Mouse (Mus musculus) forebrain, embryonic 11.5 days (tissue): ENCODE measurements at regions not wholly inside any gene's neighbourhood (a gene's known extent, or its start where the extent isn't known, plus 50 kb on each side); places are given as distances from the start of the nearest gene placed in this dataset.

ENCODE experiments used
- ATAC-seq: fragments of 200-750 bp; cut with Nextera tagmentation; replicated peaks from 2 replicates; pipeline ENCODE4 v1.8.0; 2017; ENCODE audit warnings: moderate TSS enrichment; ENCODE audit not compliant: low FRiP score
- DNase-seq: peaks from one replicate; pipeline ENCODE4 v3.0.0-alpha.2; 2017; ENCODE audit warnings: low spot score
- H3K27ac ChIP-seq: fragments of 300-500 bp; sonication (generic); 2 replicates; pipeline ENCODE4 v1.5.1; 2014; ENCODE audit warnings: low read depth, low read length
- H3K27me3 ChIP-seq: fragments of 300-500 bp; sonication (generic); 2 replicates; pipeline ENCODE4 v1.6.1; 2014; ENCODE audit warnings: mild to moderate bottlenecking, low read length, mixed read lengths; ENCODE audit not compliant: control insufficient read depth, insufficient read depth
- H3K36me3 ChIP-seq: fragments of 300-500 bp; sonication (generic); 2 replicates; pipeline ENCODE4 v1.6.1; 2014; ENCODE audit warnings: mild to moderate bottlenecking, low read length, moderate library complexity, mixed read lengths; ENCODE audit not compliant: control insufficient read depth, insufficient read depth
- H3K4me1 ChIP-seq: fragments of 300-500 bp; sonication (generic); replicated peaks from 2 replicates; pipeline ENCODE4 v1.6.1; 2014; ENCODE audit warnings: low read length, mixed read lengths; ENCODE audit not compliant: control insufficient read depth, insufficient read depth
- H3K4me2 ChIP-seq: fragments of 300-500 bp; sonication (generic); 2 replicates; pipeline ENCODE4 v1.6.1; 2014; ENCODE audit warnings: low read depth, mild to moderate bottlenecking, low read length, moderate library complexity, mixed read lengths; ENCODE audit not compliant: severe bottlenecking
- H3K4me3 ChIP-seq: fragments of 300-500 bp; sonication (generic); 2 replicates; pipeline ENCODE4 v1.5.1; 2014; ENCODE audit warnings: low read depth, low read length
- H3K9ac ChIP-seq: fragments of 300-500 bp; sonication (generic); 2 replicates; pipeline ENCODE4 v1.6.1; 2014; ENCODE audit warnings: low read length
- H3K9me3 ChIP-seq: fragments of 300-500 bp; sonication (generic); 2 replicates; pipeline ENCODE4 v1.6.1; 2016; ENCODE audit warnings: low read length, mixed read lengths; ENCODE audit not compliant: control insufficient read depth
- WGBS: fragments of 180-500 bp; shearing (Covaris S2); extraction: QIAGEN DNeasy Blood & Tissue Kit; methylation state at CpG from one replicate; pipeline ENCODE4 v1.1.7; 2014; 5-methylcytosine and 5-hydroxymethylcytosine counted together

DNA sequence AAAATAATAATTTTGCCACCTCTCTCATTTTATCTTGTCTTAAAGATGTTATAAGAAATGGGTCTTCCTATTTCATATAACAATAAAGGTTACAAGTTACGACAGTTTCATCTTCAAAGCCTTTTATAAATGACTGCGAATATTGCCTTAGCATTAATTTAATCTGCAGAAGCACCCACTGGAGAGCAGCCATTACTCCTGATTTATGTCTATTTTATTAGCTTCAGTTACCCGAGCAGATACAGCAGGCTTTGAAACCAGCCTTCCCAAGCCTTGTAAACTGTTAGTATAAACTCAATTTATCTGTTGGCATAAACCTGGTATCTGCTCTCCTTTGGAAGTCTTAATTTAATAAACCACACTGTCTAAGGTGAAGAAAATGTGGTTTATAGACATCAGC is 2851.6 kb upstream of the Gm6569 start:
- Histone ChIP-seq H3K36me3 (no peaks in the 10 kb centered on the region), H3K9ac (no peak overlapping the region), H3K4me1 (no peaks in the 10 kb centered on the region), H3K27ac (no peak overlapping the region), H3K9me3 (no peaks in the 10 kb centered on the region), H3K4me2 (no peak overlapping the region), H3K27me3 (no peaks in the 10 kb centered on the region), H3K4me3 (no peak overlapping the region)
- DNase-seq (no peak), ATAC-seq (no peak)
- 81% methylated on average over 3 of the region's 3 CpGs for WGBS

DNA sequence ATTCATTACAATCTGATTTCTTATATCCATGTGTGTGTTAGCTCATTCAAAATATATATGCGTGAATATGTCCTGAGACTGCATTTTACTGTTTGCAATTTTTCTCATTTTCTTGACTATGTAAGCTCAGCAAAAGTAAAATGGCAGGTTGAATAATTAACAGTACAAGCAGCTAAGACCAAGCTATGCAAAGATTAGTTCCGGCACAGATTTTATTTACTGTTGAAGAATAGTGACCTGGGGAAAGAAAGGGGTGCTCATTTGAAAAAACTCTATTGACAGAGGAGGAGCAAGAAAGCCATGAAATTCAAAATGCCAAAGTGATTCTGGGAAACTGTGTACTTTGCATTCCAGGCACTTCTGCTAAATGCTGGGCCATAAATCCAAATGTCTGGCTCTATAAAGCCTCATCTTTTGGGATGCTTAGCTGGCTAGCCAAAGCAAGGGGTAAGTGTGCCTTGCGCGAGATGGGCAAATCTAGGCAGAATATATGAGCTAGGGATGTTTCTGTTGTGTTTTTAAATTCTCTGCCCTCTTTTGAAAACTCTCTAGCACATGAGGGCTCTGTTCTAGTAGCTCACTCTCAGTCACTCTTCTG is 2846.3 kb upstream of the Gm6569 start:
- 91% methylated on average over 4 of the region's 4 CpGs for WGBS
- Histone ChIP-seq H3K9ac (no peak overlapping the region), H3K36me3 (no peaks in the 10 kb centered on the region), H3K9me3 (no peaks in the 10 kb centered on the region), H3K4me1 (no peaks in the 10 kb centered on the region), H3K4me3 (no peak overlapping the region), H3K27me3 (no peaks in the 10 kb centered on the region), H3K27ac (no peak overlapping the region), H3K4me2 (no peak overlapping the region)
- DNase-seq (no peak), ATAC-seq (no peak)

DNA sequence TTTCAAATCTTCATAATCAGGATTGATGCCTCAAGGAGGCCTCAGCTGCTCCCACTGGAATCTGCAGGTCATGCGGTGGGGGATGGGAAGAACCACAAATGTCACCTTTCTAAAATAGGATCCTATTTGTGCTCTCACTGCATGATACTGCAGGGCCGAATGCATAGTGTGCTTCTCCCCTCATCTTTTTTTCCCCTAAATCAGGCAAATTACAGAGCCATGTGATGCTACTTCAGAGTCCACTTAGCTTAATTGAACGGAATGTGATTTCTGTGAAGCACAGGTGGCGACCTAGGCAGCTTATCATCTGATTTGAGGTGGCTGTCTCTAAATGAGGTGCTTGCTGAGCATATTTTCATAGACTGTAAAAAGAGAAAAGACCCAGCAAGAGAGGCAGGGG is 2841.0 kb upstream of the Gm6569 start:
- Histone ChIP-seq H3K4me3 (no peak overlapping the region), H3K27ac (no peak overlapping the region), H3K4me1 (no peaks in the 10 kb centered on the region), H3K9ac (no peak overlapping the region), H3K9me3 (no peaks in the 10 kb centered on the region), H3K36me3 (no peaks in the 10 kb centered on the region), H3K4me2 (no peak overlapping the region), H3K27me3 (no peaks in the 10 kb centered on the region)
- WGBS, result 75% methylated on average over 4 of the region's 4 CpGs
- ATAC-seq (0 out of 2 replicates have a peak, but pooled peaks have one; percentile 27), DNase-seq (no peak)

DNA sequence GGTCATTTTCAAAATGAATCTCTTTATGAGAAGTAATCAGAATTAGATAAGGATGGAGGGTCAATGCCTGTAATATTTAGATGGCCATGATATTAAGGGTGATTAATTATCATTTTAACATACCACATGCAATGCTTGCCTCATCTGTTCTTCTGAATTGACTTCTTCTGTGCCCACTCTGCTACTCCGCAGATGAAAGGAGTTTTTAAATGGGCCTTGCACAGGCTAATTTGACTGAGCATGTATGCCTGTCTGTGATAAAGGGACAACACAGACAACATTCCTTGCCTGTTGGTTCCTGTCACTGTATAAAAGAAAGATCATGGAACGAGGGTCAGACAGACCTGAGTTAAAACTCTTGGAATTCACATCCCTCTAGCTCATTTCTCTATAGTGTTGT is 2824.0 kb upstream of the Gm6569 start:
- H3K4me2 ChIP-seq, result no peak overlapping the region

DNA sequence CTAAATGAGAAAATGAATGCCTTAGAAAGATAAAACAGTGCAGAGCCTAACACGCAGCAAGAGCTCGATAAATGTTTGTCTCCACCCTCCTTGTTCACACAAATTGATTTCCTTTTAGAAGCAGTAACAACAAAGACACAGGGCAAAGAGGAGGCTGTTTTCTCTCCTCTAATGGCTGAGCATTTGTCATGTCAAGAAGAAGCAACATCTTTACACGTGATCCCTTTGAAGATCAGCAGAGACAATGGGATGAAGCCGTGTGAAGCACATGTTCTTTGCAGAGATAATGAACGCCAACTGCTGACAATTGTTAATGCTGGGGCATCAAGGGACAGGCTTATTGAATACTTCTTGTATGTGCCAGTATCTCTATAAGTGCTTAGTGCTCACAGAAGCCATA is 2823.6 kb upstream of the Gm6569 start:
- Histone ChIP-seq H3K9me3 (no peaks in the 10 kb centered on the region), H3K27me3 (no peaks in the 10 kb centered on the region), H3K36me3 (no peaks in the 10 kb centered on the region), H3K4me2 (no peak overlapping the region), H3K4me3 (no peak overlapping the region), H3K9ac (no peak overlapping the region), H3K4me1 (no peaks in the 10 kb centered on the region), H3K27ac (no peak overlapping the region)
- DNase-seq (no peak), ATAC-seq (no peak)
- 54% methylated on average over 5 of the region's 5 CpGs for WGBS

More for the DNA sequence above, 2824.0 kb upstream of the Gm6569 start:
- no peaks in the 10 kb centered on the region for H3K27me3 ChIP-seq
- no peaks in the 10 kb centered on the region for H3K4me1 ChIP-seq
- DNase-seq (no peak), ATAC-seq (0 out of 2 replicates have a peak, but pooled peaks have one; percentile 27)
- WGBS, result 46% methylated on average over 2 of the region's 2 CpGs
- H3K27ac ChIP-seq, result no peak overlapping the region
- H3K4me3 ChIP-seq, result no peak overlapping the region
- no peaks in the 10 kb centered on the region for H3K9me3 ChIP-seq
- H3K9ac ChIP-seq, result no peak overlapping the region
- no peaks in the 10 kb centered on the region for H3K36me3 ChIP-seq

DNA sequence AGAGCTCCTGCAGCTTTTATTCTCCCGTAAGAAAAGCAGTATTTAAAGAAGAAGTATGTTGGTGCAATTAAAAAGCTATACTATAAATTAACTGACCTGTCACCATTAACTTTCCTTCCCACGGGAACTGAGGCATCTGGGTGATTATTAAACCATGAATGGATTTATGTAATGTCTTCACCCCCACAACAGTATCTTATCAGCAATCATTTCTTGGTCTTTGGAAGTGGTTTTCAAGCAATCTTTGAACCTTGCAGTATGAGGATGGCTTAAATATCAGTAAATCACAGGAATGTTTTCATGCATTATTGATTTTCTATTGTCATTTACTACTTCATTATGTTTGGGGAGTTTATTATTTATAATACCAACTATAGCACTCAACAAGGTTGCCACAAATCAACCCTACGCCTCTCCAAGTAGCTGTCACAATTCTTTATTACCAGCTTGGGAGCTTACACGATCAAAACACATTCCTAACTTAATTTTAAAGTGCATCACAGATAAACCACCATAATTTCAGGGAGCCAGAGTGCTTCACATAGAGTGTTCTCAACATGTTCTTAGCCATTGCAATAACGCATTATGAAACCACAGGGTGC is 2780.0 kb upstream of the Gm6569 start:
- H3K4me1 ChIP-seq, result no peaks in the 10 kb centered on the region
- no peak overlapping the region for H3K27ac ChIP-seq
- no peaks in the 10 kb centered on the region for H3K27me3 ChIP-seq
- 85% methylated on average over 5 of the region's 5 CpGs for WGBS
- H3K36me3 ChIP-seq, result no peaks in the 10 kb centered on the region
- DNase-seq (no peak), ATAC-seq (no peak)
- H3K9me3 ChIP-seq, result no peaks in the 10 kb centered on the region
- H3K4me2 ChIP-seq, result no peak overlapping the region
- no peak overlapping the region for H3K9ac ChIP-seq
- no peak overlapping the region for H3K4me3 ChIP-seq

DNA sequence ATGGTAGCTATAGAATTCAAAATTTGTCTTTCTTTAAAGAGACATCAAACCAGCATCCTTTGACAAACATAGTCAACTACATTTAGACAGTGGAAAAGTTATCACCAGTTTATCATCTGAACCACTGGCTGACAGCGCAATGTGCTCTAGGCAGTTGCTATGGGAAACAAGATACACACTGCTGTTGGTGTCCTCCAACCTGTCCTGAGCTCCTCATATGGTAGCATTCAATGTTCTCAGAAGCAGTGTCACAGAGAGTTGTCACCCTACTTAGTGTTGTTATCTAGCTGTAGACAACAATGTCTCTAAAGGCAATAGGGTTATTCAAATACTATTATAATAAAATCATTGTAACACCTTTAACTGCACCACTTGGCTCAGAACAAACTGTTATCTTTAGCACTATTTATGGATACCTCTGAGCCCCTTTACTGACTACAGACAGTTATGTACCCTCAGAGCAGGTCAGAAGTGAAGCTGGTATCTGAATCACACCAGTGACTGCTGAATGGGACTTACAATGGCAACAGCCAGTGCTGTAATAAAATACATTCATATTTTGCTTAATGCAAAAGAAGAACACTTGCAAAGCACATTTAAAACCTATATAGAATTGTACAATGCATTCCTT is 2747.9 kb upstream of the Gm6569 start:
- H3K27me3 ChIP-seq, result no peaks in the 10 kb centered on the region
- ATAC-seq, result no peak
- no peaks in the 10 kb centered on the region for H3K9me3 ChIP-seq

DNA sequence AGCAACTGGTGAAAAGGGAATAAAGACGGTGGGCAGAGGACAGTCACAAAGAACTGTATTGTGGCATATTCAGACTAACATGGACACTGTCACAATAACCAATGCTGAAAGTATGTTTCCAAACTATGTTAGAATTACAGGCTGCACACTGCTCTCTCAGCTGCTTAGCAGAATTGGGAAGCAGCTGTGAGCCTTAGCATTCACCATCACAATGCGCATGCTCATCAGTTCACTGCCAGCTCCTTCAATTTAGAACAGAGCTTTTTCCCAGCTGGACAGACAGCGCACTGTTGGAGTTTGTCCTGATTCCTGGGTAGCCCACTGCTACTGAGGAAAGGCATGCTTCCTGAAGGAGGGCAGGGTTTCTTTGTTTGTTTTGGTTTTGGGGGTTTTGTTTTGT is 2735.2 kb upstream of the Gm6569 start:
- Histone ChIP-seq H3K4me3 (no peak overlapping the region), H3K9me3 (no peaks in the 10 kb centered on the region), H3K27ac (no peak overlapping the region), H3K4me2 (no peak overlapping the region), H3K36me3 (no peaks in the 10 kb centered on the region), H3K4me1 (no peaks in the 10 kb centered on the region; the same call in 1 of the 2 replicates), H3K27me3 (no peaks in the 10 kb centered on the region), H3K9ac (no peak overlapping the region)
- 55% methylated on average over 3 of the region's 3 CpGs for WGBS
- no peak for DNase-seq
- no peak; the same call in 1 of the 2 replicates for ATAC-seq

More for the DNA sequence above, 2747.9 kb upstream of the Gm6569 start:
- Histone ChIP-seq H3K4me3 (no peak overlapping the region), H3K4me2 (no peak overlapping the region), H3K4me1 (no peaks in the 10 kb centered on the region), H3K36me3 (no peaks in the 10 kb centered on the region), H3K9ac (no peak overlapping the region), H3K27ac (no peak overlapping the region)
- DNase-seq, result no peak
- 88% methylated on average over 1 of the region's 1 CpGs for WGBS

DNA sequence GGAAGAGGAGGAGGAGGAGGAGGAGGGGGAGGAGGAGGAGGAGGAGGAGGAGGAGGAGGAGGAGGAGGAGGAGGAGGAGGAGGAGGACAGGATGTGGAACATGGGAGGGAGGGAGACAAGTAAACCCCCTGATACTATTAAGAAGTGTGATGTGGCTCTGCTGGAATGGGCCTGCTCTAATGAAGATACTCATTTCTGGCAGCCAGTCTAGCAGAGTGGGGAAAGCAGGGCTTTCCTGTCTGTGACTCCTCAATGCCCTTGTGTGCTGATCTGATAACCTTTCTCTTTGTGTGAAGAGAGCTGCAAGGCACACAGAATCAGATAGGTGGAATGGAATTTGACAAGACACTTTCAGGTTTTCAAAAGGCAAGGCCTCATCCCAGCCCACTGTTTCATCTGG is 2704.6 kb upstream of the Gm6569 start:
- no peaks in the 10 kb centered on the region for H3K4me1 ChIP-seq
- H3K36me3 ChIP-seq, result no peaks in the 10 kb centered on the region
- no peak overlapping the region for H3K27ac ChIP-seq
- no peak overlapping the region for H3K9ac ChIP-seq
- H3K9me3 ChIP-seq, result no peaks in the 10 kb centered on the region
- ATAC-seq (no peak), DNase-seq (no peak)
- H3K4me3 ChIP-seq, result no peak overlapping the region
- H3K27me3 ChIP-seq, result no peaks in the 10 kb centered on the region
- H3K4me2 ChIP-seq, result no peak overlapping the region
